Mouse (Mus musculus) lung, postnatal 0 days (tissue): ENCODE measurements at regions not wholly inside any gene's neighbourhood (a gene's known extent, or its start where the extent isn't known, plus 50 kb on each side); places are given as distances from the start of the nearest gene placed in this dataset.

ENCODE experiments used
- CTCF ChIP-seq: IDR thresholded peaks from 2 replicates; pipeline ENCODE4 v1.5.1; 2016; ENCODE audit warnings: antibody characterized with exemption, mild to moderate bottlenecking
- EP300 ChIP-seq: IDR thresholded peaks from 2 replicates; pipeline ENCODE4 v1.6.1; 2016; ENCODE audit warnings: antibody characterized with exemption, mild to moderate bottlenecking, control low read depth

DNA sequence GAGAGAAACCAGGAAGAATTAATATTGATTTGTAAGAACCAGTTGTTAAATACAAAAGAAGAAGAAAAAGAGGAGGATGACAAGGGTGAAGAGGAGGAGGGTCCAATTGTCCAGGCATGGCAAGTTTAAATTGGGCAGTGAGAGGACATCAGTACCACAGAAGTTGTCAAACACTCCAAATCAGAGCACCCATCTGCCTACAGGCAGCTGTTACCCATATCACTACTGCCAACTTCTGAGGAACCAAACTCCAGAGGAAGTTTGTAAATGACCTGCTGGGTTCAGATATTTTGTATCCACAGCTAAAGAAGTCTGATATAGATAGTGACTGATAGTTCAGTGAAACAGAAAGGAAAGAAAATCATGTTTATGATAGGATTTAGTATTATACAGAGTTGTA lies 802.6 kb downstream of the Gsdmc2 start:
- TF ChIP-seq CTCF (no peak), EP300 (no peak)
